29 mouse cellular contexts compared by ENCODE assay signal in genomic region chr6:85433865-85434264, GRCm38 (mm10). TPM values are rescaled to one million over a fixed set of nuclear protein-coding genes. Genes with fewer than 3 reads are reported as not detected.
DNase-seq lines count a peak whose midpoint lies in the region; ATAC-seq and TF ChIP-seq lines count a peak whose summit lies in the region.
"Had no signal": no experiment of that assay in that cellular context is flagged by ENCODE, and none has a peak within 500 bp of the region (broad histone marks: within the 10 kb centered on the region; RNA-seq: fewer than 3 reads in every experiment).

No protein-coding gene starts in this region.

- WGBS in lung, postnatal 0 days: 55% methylated on average over 5 of the region's 5 CpGs
- WGBS in liver, embryonic 16.5 days (ENCODE audit: insufficient replicate concordance): 44% methylated on average over 5 of the region's 5 CpGs
- 77% methylated on average over 5 of the region's 5 CpGs for WGBS in heart, adult 2 months

- no peak overlapping the region for H3K4me3 ChIP-seq in lung, postnatal 0 days (ENCODE audit: low read depth, low read length)
- no peak overlapping the region for H3K4me3 ChIP-seq in liver, embryonic 16.5 days (ENCODE audit: low read depth, low read length)
- no peak overlapping the region for H3K4me3 ChIP-seq in heart, adult 2 months
- H3K4me3 ChIP-seq: embryonic facial prominence, embryonic 15.5 days; heart, embryonic 12.5 days; intestine, embryonic 15.5 days; lung, embryonic 15.5 days; midbrain, embryonic 15.5 days; neural tube, embryonic 15.5 days had no signal

- no peaks in the 10 kb centered on the region for H3K79me2 ChIP-seq in heart, adult 2 months (replicated peaks; ENCODE audit: control insufficient read depth, insufficient read depth, low read length)

- TF ChIP-seq POLR2A in heart, adult 2 months (IDR thresholded peaks at IDR 0.05; ENCODE audit: insufficient read depth, low read depth, low read length): no peak

- H3K9ac ChIP-seq in lung, postnatal 0 days (replicated peaks; ENCODE audit: low read depth): no peak overlapping the region; the same call in 1 of the 2 replicates
- no peak overlapping the region for H3K9ac ChIP-seq in liver, embryonic 16.5 days (ENCODE audit: low read depth, low read length)
- H3K9ac ChIP-seq in heart, adult 2 months (ENCODE audit: low read depth, low read length): no peak overlapping the region
- H3K9ac ChIP-seq: embryonic facial prominence, embryonic 15.5 days; heart, embryonic 12.5 days; hindbrain, embryonic 14.5 days; intestine, embryonic 15.5 days; lung, embryonic 15.5 days; midbrain, embryonic 15.5 days had no signal

- TF ChIP-seq EP300 in lung, postnatal 0 days (IDR thresholded peaks at IDR 0.05): peak; percentile 52; the same call in 1 of the 2 replicates
- TF ChIP-seq EP300 in heart, adult 2 months (IDR thresholded peaks at IDR 0.05; ENCODE audit: insufficient read depth, low read depth, low read length): no peak

- H3K9me3 ChIP-seq in lung, postnatal 0 days (ENCODE audit: low read length): no peaks in the 10 kb centered on the region
- H3K9me3 ChIP-seq in liver, embryonic 16.5 days (replicated peaks; ENCODE audit: control insufficient read depth, low read length): no peaks in the 10 kb centered on the region
- H3K9me3 ChIP-seq: embryonic facial prominence, embryonic 15.5 days; heart, embryonic 12.5 days; intestine, embryonic 15.5 days; lung, embryonic 15.5 days; midbrain, embryonic 15.5 days; neural tube, embryonic 15.5 days had no signal

- H3K36me3 ChIP-seq in lung, postnatal 0 days (ENCODE audit: insufficient read depth, low read length): no peaks in the 10 kb centered on the region
- peaks cover 5% of the 10 kb centered on the region; the same call in 1 of the 2 replicates for H3K36me3 ChIP-seq in liver, embryonic 16.5 days (ENCODE audit: control insufficient read depth, insufficient read depth)
- H3K36me3 ChIP-seq in heart, adult 2 months (ENCODE audit: control insufficient read depth, insufficient read depth, low read length): no peaks in the 10 kb centered on the region
- H3K36me3 ChIP-seq: lung, embryonic 15.5 days had no signal

- no peak for ATAC-seq in lung, postnatal 0 days
- 0 out of 2 replicates have a peak, but pooled peaks have one; percentile 29 for ATAC-seq in common myeloid progenitor, adult 5-6 weeks (replicated peaks; ENCODE audit: low read depth, poor library complexity, severe bottlenecking)
- ATAC-seq in liver, embryonic 16.5 days (ENCODE audit: low read depth): no peak
- ATAC-seq: forebrain, embryonic 16.5 days; intestine, embryonic 15.5 days; midbrain, embryonic 15.5 days had no signal

- peak; percentile 69 for DNase-seq in lung, postnatal 0 days (ENCODE audit: low spot score)
- no peak for DNase-seq in lung, postnatal 4 days
- DNase-seq in heart, adult 18-20 months: no peak
- DNase-seq in B cell, adult 2 months: no peak
- DNase-seq in heart, adult 2 months: no peak
- DNase-seq: adrenal gland, adult 8-10 months; cerebellum, adult 9-11 months; gastrocnemius, postnatal 36 days; heart, postnatal 14 days; kidney, adult 9 months; kidney, postnatal 25 days; right cerebral cortex, postnatal 25 days had no signal

- H3K27me3 ChIP-seq in lung, postnatal 0 days (replicated peaks; ENCODE audit: insufficient read depth, low read length): no peaks in the 10 kb centered on the region
- no peaks in the 10 kb centered on the region for H3K27me3 ChIP-seq in liver, embryonic 16.5 days (ENCODE audit: control insufficient read depth, insufficient read depth, low read depth, low read length)
- H3K27me3 ChIP-seq in heart, adult 2 months (ENCODE audit: control insufficient read depth, insufficient read depth, low read length): no peaks in the 10 kb centered on the region
- H3K27me3 ChIP-seq: embryonic facial prominence, embryonic 15.5 days; intestine, embryonic 15.5 days; lung, embryonic 15.5 days; midbrain, embryonic 15.5 days; neural tube, embryonic 15.5 days had no signal

- intact Hi-C loops in heart, adult 2 months (cut with DNase I): no loop called here

- no peak overlapping the region for H3K4me2 ChIP-seq in lung, postnatal 0 days (replicated peaks; ENCODE audit: low read depth, low read length)
- no peak overlapping the region; the same call in 1 of the 2 replicates for H3K4me2 ChIP-seq in liver, embryonic 16.5 days (ENCODE audit: low read depth, low read length)
- H3K4me2 ChIP-seq: embryonic facial prominence, embryonic 15.5 days; heart, embryonic 12.5 days; hindbrain, embryonic 14.5 days; intestine, embryonic 15.5 days; lung, embryonic 15.5 days; midbrain, embryonic 15.5 days; neural tube, embryonic 15.5 days had no signal

- no peak for TF ChIP-seq CTCF in lung, postnatal 0 days (IDR thresholded peaks at IDR 0.05)
- no peak for TF ChIP-seq CTCF in heart, adult 2 months (IDR thresholded peaks at IDR 0.05)

- H3K27ac ChIP-seq in lung, postnatal 0 days (ENCODE audit: low read length): peak overlapping the region; percentile 38
- 0 out of 2 replicates have a peak overlapping the region, but pooled peaks have one; percentile 8 for H3K27ac ChIP-seq in liver, embryonic 16.5 days (ENCODE audit: low read length)
- H3K27ac ChIP-seq in heart, adult 2 months: no peak overlapping the region
- H3K27ac ChIP-seq: embryonic facial prominence, embryonic 15.5 days; hindbrain, embryonic 14.5 days; intestine, embryonic 15.5 days; lung, embryonic 15.5 days; midbrain, embryonic 15.5 days; neural tube, embryonic 15.5 days; stomach, postnatal 0 days had no signal

- peaks cover 3% of the 10 kb centered on the region; the same call in 1 of the 2 replicates for H3K4me1 ChIP-seq in lung, postnatal 0 days (ENCODE audit: insufficient read depth, low read depth, low read length)
- H3K4me1 ChIP-seq in liver, embryonic 16.5 days (ENCODE audit: control insufficient read depth, low read depth, low read length): peaks cover 17% of the 10 kb centered on the region
- no peaks in the 10 kb centered on the region for H3K4me1 ChIP-seq in heart, adult 2 months (ENCODE audit: control insufficient read depth, insufficient read depth, low read length)
- H3K4me1 ChIP-seq: intestine, embryonic 15.5 days had no signal

RNA-seq across cellular contexts. Expression of gene Smyd5, which starts 2.1 kb away (rescaled TPM):
- 13.3 and 14.8 TPM in 2 replicates for polyA plus RNA-seq in lung, postnatal 0 days (2015; fragmentation: Nextera tagmentation; extraction: Ambion mirVana)
- total RNA-seq in common myeloid progenitor, adult 5-6 weeks (2017): 46.2 and 47.0 TPM in 2 replicates
- 18.1 and 18.9 TPM in 2 replicates for polyA plus RNA-seq in liver, embryonic 16.5 days (2015; fragmentation: Nextera tagmentation; extraction: Ambion mirVana)
- 10 to 100 TPM; 11.5 to 13.1 TPM for total RNA-seq in heart, adult 18-20 months (2021)
- total RNA-seq in heart, adult 2 months (2021): 10 to 100 TPM in 1 of 2 experiments, 1 to 10 TPM in 1; 8.1 to 13.6 TPM
- polyA plus RNA-seq in heart, adult 2 months (2012; rRNA removed): 13.1 and 13.9 TPM in 2 replicates

RNA-seq across cellular contexts. Expression of gene Noto, which starts 10.2 kb away (rescaled TPM):
- polyA plus RNA-seq in lung, postnatal 0 days (2015; fragmentation: Nextera tagmentation; extraction: Ambion mirVana): 0.24 and 0.27 TPM in 2 replicates
- total RNA-seq in common myeloid progenitor, adult 5-6 weeks (2017): not detected in 2 replicates
- not detected in 2 replicates for polyA plus RNA-seq in liver, embryonic 16.5 days (2015; fragmentation: Nextera tagmentation; extraction: Ambion mirVana)
- not detected for total RNA-seq in heart, adult 18-20 months (2021)
- not detected for total RNA-seq in heart, adult 2 months (2021)
- polyA plus RNA-seq in heart, adult 2 months (2012; rRNA removed): not detected in 2 replicates
- total RNA-seq: adrenal gland, adult 8-10 months; gastrocnemius, postnatal 36 days; heart, postnatal 14 days; left cerebral cortex, adult 18-20 months; megakaryocyte-erythroid progenitor cell, adult 5-6 weeks had no signal
- polyA plus RNA-seq: brain, embryonic 14.5 days; C2C12; embryonic facial prominence, embryonic 15.5 days; forebrain, embryonic 16.5 days; heart, embryonic 12.5 days; hindbrain, embryonic 14.5 days; intestine, embryonic 15.5 days; limb, embryonic 11.5 days; midbrain, embryonic 15.5 days; neural tube, embryonic 15.5 days; stomach, postnatal 0 days; thymus, postnatal 0 days had no signal

RNA-seq across cellular contexts. Expression of gene Cct7, which starts 17.4 kb away (rescaled TPM):
- 200 and 210 TPM in 2 replicates for polyA plus RNA-seq in lung, postnatal 0 days (2015; fragmentation: Nextera tagmentation; extraction: Ambion mirVana)
- 289 and 292 TPM in 2 replicates for total RNA-seq in common myeloid progenitor, adult 5-6 weeks (2017)
- polyA plus RNA-seq in liver, embryonic 16.5 days (2015; fragmentation: Nextera tagmentation; extraction: Ambion mirVana): 224 and 249 TPM in 2 replicates
- total RNA-seq in heart, adult 18-20 months (2021): 100 to 1,000 TPM; 153 to 178 TPM
- total RNA-seq in heart, adult 2 months (2021): 100 to 1,000 TPM; 144 to 159 TPM
- 83.7 and 133 TPM in 2 replicates for polyA plus RNA-seq in heart, adult 2 months (2012; rRNA removed)

RNA-seq across cellular contexts. Expression of gene Pradc1, which starts 17.9 kb away (rescaled TPM):
- polyA plus RNA-seq in lung, postnatal 0 days (2015; fragmentation: Nextera tagmentation; extraction: Ambion mirVana): 47.7 and 54.0 TPM in 2 replicates
- 7.7 and 20.2 TPM in 2 replicates for total RNA-seq in common myeloid progenitor, adult 5-6 weeks (2017)
- polyA plus RNA-seq in liver, embryonic 16.5 days (2015; fragmentation: Nextera tagmentation; extraction: Ambion mirVana): 23.4 and 23.9 TPM in 2 replicates
- 10 to 100 TPM in 1 of 2 experiments, 1 to 10 TPM in 1; 9.5 to 14.1 TPM for total RNA-seq in heart, adult 18-20 months (2021)
- 10 to 100 TPM in 1 of 2 experiments, 1 to 10 TPM in 1; 8.9 to 11.0 TPM for total RNA-seq in heart, adult 2 months (2021)
- polyA plus RNA-seq in heart, adult 2 months (2012; rRNA removed): 22.4 and 22.7 TPM in 2 replicates

RNA-seq across cellular contexts. Expression of gene Rab11fip5, which starts 59.4 kb away (rescaled TPM):
- 11.2 and 12.2 TPM in 2 replicates for polyA plus RNA-seq in lung, postnatal 0 days (2015; fragmentation: Nextera tagmentation; extraction: Ambion mirVana)
- 5.9 and 6.3 TPM in 2 replicates for total RNA-seq in common myeloid progenitor, adult 5-6 weeks (2017)
- 0.85 and 1.0 TPM in 2 replicates for polyA plus RNA-seq in liver, embryonic 16.5 days (2015; fragmentation: Nextera tagmentation; extraction: Ambion mirVana)
- 10 to 100 TPM; 56.3 to 75.5 TPM for total RNA-seq in heart, adult 18-20 months (2021)
- total RNA-seq in heart, adult 2 months (2021): 10 to 100 TPM; 59.3 to 73.9 TPM
- polyA plus RNA-seq in heart, adult 2 months (2012; rRNA removed): 41.6 and 55.0 TPM in 2 replicates
